Mouse (Mus musculus): ENCODE measurements around the gene Slc8a3.
A peak's percentile ranks its signal among the peaks of the same experiment; 100 is the strongest.
"Not testable (repeated sequence)": the region's sequence is repeated elsewhere in the genome, so short reads cannot be mapped to it uniquely, and the experiment has no call there.

Slc8a3 gene

DNA sequence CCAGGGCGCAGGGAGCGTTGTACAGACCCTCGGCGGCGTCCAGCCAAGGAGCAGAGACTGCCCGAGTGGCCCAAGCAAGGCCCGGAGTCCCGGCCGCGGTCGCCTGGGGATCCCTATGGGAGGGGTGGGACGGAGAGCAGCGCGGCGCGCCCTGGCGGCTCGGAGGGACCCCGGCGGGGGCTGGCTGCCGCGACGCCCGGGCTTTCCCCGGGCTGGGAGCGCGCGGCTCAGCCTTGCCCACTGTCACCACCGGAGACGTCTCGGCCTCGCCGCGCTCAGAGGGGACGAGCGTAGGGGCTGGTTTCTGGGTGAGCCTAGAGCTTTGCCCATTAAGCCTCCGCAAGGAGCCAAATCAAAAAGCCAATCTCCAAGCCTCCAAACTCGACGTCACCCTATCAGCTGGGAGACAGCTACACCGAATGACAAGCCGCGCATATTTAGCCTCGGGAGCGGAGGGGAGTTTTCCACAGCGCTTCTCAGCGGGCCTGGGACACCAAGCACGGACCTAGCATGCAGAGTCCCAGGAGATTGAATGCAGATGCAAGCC, at the start of gene Slc8a3:
TSS of gene Slc8a3 (minus strand) at position 306 of the 547 bp plus-strand sequence.
- DNase-seq (ENCODE audit: low spot score) = no peak

DNA sequence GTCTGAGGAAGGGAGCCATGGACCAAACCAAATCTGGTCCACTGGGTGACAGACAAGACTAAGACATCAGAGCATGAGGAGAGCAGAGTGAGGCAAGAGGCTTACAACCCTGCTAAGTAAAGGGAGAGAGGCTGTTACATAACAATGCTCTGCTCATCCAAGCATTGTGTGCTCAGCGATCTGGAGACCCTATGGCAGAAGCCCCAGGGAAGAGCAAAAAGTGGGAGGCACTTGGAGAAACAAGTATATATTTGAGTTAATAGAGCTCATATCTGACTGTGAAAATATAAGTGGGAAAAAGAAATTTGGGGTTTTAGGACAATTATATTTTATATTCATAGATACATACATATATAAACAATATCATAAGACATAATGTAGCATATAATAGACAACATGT, 46.4 kb upstream of the Slc8a3 start, which contains the start of gene Gm4787:
TSS of gene Gm4787 (minus strand) at position 101 of the 400 bp plus-strand sequence.
- not testable (repeated sequence) for DNase-seq (ENCODE audit: low spot score)

DNA sequence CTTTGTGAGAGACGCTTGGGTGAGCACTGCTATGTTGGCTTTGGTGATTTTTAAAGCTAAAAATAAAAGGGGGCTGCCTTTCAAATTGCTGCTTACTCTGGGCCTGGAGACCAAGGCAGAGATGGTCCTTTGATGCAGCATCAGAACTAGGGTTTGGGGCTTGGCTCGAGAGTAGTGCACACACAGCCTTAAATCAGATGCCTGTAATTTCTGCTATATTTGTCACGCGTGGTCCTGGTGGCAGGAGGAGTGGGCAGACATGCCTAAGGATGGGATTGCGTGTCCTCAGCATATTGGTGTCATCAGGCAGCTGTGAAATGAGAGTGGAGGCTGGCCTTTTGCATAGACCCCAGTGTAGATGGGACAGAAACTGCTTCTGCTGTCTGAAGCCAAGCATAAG, 861 bp upstream of the Slc8a3 start:
- no peak for DNase-seq (ENCODE audit: low spot score)

DNA sequence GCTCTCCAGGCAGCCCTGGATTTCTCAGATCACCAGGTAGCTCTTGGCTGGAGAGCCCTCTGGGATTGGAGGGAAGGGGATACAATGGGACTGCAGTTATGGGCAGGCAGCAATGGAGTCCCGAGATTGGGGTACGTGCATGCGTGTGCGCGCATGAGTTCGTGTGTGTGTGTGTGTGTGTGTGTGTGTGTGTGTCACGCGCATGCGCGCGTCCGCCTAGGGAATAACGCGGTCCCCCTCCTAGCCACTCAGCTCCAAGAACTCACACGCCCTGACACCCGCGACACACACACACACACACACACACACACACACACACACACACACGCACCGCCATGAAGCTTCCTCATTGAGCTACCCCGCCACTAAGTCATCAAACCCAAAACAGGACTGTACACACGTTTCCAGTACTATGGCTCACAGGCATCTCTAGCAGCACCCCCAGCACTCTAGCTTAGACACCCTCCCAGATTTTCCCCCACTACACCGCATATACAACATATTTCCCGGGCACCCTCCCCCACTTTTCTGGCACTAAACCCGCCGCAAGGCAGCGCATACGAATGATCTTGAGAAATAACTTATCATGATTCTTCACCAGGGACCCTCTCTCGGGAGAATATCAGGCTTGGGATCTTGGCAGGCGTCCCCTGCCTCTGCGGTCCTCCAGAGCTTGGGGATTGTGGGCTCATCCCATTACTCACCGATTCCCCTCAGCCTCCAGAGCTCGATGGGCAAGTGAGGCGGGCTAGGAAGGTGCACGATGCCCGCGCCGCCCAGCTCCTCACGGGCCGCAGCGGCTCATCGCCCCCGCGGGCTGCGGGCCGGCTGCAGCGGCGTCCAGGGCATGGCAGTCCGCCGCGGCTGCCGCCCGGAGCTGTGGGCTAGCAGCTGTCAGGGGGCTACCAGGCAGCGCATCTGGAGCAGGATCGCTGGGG, 774 bp downstream of the Slc8a3 start:
- DNase-seq (ENCODE audit: low spot score) = no peak

DNA sequence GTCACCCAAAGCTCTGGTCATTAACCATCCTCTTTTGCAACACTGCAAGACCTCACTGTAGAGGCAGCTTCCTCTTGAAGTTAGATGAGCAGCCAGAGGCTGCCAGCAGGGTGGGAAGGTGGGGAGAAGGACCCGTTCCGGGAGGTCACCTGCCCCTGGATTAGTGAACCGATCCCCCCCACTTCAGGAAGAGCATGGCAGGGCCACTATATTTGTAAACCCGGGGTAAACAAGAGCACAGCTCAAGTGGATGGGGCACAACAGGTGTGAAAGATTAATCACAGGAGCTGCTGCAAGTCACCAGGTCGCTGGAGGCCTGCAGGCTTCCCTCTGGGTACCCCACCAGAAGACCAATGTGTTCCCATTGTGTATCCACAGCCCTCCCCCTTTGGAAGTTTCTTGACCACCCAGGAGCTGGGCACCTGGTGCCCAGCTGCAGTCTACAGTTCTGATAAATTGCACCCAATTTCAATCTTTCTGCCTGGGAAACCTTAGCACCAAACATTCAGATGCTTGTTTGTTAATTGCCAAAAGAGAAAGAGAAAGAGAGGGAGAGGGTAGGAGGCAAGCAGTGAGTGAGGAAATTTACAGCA, 1.8 kb downstream of the Slc8a3 start:
- DNase-seq (ENCODE audit: low spot score) = no peak

DNA sequence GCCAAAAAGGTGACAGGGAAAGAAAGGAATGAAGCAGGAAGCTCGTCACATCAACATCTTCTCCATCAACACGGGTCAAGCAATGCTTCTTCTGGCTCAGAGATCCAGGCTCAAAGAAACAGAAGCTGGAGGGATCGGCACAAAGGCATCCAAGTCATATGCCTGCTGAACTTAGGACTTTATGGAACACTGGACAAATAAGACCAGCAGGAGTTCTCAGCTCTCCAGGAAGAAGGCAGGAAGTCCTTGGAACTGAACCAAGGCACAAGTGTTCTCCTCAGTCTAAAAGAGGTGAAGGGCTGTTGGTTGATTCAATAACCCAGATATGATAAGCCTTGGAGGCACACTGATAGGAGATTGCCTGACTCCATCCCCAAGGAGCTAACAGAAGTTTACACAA, 8.0 kb downstream of the Slc8a3 start:
- DNase-seq (ENCODE audit: low spot score) = no peak

DNA sequence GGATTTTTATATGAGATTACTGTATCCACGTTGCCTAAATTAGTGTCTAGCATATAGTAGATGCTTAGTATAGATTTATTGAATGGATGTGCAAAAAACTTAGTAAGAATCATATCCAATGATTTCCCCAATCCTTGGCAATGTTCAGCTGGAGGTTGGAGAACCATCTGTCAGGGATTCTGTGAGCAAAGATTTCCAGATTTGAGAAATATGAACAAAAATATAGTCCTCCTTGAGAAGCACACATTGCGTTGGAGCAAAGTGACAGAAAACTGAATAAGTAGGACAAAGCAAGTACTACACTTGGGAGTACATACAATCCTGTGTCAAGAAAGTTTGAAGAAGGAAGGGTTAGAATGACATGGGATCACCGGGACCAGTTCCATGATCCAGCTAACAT, 8.9 kb downstream of the Slc8a3 start:
- DNase-seq (ENCODE audit: low spot score) = no peak

DNA sequence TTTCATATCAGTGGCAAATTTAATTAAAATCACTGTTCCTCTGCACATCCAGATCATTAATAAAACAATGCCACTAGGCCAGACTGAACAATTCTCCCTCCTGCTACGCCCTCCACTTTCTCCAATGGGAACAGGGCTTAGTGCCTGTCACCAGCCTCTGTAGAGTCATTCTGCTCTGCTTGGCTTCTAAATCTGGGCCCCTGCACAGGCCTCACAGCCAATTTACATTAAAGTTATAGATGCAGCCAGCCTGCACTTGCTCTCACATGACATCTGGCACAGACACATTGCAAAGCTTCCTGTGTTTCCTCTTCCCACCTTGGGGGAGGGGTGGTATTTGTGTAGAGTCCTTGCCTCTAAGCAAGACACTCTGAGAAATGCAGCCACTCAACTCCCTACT, 12.0 kb downstream of the Slc8a3 start:
- DNase-seq (ENCODE audit: low spot score) = no peak

DNA sequence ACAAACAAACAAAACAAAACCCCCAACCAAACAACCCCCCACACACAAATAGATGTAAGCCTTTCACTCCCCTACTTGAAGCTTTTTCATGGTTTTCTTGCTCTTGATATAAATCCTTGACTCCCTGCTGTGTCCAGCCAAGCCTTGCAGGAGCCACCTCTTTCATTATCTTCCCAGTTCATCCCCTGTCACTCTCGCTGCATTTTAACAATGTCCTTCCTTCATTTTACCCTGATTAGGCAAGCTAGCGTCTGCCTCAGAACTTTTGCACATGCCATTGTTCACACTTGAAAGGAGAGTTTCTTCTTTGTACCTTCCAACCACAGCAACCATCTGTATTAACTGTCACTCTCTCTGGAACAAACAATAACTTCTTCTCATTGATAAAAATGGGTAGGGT, 15.2 kb downstream of the Slc8a3 start:
- no peak for DNase-seq (ENCODE audit: low spot score)

DNA sequence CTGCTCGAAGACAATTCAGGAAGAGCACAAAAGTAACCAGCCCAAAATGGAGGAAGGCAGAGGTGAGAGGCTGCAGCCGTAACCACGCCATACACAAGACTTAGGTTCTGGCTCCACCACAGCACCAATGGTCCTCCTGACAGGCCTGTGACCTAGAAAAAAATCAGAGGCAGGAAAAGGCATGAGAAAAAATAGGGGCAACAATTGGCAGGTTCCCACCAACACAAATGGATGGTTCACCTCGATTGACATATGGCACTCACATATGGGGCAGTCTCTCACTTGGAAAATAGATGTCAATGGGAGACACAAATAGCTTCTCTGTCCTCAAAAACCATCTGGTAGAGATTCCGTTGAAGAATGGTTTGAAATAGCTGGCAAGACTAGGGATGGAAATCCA, 17.0 kb downstream of the Slc8a3 start:
- DNase-seq (ENCODE audit: low spot score) = no peak

DNA sequence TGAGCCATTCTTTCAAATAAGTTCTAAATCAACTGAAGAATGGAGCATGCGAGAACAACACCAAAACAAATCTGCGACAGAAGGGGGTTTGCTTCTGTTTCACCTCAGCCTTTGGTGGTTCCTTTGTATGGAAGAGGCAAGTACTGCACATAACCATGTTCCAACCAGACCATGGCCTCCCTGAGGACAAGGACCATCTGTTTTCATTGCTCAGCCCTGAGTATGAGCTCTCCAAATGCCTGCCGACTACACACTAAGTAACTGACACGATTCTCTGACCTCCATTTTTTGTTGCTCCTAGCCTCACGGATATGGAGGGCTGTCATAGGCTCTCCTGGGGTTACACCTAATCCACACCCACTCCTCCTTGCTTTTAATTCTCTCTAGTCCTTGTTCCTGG, 29.4 kb downstream of the Slc8a3 start:
- no peak for DNase-seq (ENCODE audit: low spot score)

DNA sequence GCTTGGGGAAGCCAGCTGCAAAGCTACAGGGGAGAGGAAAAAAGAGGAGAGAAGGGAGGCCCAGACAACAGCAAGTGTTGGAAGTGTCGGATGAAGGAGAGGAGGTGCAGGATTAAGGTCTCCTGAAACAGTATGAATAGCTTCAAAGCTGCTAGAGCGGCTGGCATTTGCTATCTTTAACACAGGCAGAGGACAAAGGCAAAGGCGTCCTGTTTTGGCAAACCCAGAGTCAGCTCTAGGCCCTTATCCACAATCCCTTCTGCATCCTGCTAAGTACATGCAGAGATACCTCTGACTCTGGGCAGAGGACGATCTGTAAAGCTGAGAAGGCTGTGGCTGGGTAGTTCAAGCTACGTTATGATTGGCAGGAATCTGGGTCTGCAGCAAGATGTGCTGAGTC, 38.4 kb downstream of the Slc8a3 start:
- DNase-seq (ENCODE audit: low spot score) = no peak

DNA sequence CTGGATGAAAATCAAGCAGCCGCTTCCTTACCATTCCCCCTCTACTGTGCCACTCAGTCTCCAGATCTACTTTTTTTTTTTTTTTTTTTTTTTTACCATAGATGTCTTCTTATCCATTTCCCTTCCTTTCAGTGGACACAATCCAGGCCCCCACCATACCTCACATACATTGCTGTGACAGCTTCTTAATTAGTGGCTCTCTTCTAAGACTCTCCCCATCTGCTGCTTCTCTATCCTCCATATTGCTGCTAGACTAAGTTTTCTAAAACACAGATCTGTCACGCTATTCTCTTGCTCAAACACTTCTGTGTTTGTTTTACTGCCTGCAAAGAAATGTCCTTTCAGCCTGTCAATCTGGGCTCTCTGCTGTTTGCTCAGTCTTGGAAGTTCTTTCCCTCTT, 54.9 kb downstream of the Slc8a3 start:
- DNase-seq (ENCODE audit: low spot score) = no peak

DNA sequence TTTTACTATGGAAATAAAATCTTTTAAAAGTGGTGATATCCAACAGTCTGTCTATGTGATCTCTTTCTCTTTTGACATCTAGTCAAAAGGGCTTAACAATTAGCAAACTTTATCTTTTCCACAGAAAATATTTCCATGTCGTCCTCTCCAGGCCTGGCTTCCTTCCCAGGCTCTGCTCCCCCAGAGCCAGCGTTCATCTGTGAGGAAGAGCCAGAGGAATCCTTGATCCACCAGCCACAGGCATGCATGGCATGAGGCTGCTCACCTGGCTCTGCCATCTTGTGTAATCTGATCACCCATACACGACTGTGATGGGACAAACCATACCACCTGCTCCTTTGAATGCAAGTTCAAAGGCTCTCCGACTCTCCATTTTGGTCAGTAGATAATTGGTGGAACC, 58.4 kb downstream of the Slc8a3 start:
- DNase-seq (ENCODE audit: low spot score) = no peak

DNA sequence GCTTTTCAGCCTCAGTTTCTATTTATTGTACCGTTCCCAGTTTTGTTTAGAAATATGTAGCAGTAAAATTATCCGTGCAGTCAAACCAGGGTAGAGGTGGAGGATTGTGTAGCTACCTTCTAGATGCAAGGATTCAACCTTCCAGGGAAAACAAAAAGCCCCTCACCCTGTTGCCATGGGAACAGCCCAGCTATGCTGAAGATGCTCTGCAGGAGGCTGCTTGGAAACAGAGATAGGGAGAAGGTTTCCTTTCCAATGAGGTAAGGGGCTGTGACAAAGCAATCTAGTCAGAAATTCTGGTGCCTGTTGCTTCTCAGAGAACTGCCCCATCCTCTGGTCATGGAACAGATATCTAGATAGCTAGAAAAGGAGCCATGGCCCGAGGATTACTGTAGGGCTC, 59.6 kb downstream of the Slc8a3 start:
- DNase-seq (ENCODE audit: low spot score) = no peak

DNA sequence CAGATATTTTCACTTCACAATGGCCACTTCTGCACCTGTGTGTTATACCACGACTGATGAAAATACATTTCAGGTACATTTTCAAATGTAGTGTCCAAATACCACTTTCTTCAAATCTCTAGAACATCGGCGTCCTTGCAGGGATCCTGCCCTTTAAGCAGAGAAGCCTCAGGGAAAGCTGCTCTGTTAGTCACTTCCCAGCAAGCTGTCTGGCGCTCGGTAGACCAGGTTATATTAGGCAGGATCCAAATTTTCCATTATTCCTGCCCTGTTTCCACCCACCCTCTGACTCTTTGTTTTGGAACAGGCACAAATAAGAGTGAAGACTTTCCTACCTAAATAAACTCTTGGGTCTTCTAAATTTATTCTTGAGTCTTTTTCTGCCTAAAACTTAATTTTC, 63.7 kb downstream of the Slc8a3 start:
- DNase-seq (ENCODE audit: low spot score) = no peak

DNA sequence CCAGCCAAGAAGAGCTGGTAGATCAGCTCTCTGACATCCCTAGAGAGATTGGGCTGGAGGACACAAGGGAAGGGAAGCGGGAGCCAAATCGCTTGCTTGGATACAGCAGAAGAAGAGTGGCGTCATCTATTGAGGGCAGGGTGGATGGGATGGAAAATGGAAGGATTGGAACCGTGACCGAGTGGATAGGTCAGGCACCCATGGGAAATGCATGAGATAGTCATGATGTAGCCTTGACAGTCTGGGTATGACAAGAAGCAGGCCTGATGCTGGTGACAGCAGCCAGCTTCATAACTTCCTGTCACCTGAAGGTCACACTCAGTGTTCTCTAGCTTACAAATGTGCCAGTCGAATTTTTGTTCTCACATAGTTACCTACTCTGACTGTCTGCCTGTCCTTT, 70.2 kb downstream of the Slc8a3 start:
- DNase-seq (ENCODE audit: low spot score) = no peak

DNA sequence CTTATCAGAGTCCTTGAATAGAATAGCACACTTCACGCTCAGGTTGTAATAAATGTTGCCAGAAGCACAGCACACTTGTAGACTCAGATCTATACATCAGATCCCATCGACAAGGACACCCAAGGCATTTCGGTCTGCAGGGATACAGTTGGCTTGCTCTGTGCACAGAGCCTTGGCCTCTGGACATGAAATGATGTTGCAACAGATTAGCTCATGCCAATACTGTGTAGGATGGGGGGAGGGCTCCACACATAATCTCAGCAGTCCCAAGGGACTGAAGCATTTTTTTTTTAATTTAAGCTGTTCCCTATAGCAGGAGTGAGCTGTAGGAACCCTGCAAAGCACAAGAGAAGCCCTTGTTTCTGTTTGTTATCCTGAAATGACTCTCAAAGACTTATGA, 74.8 kb downstream of the Slc8a3 start:
- DNase-seq (ENCODE audit: low spot score) = peak; percentile 56

DNA sequence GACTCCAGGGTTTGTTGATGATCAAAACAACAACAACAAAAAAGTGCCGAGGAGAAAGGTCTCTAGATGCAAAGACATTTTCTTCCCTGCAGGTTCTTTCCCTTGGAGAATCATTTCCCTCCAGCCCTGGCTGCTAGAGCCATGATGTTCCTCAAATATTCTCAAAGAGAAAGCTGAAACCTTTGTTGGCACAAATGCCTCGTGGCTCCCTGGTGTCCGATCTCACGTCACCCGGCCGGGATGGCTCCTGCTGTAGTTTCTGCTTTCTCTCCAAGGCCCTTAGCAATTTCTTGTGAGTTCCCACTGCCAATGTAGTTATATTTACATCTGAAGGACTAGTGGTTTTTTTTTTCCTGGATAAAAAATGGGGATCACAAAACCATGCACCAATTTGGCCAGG, 87.6 kb downstream of the Slc8a3 start:
- no peak for DNase-seq (ENCODE audit: low spot score)

DNA sequence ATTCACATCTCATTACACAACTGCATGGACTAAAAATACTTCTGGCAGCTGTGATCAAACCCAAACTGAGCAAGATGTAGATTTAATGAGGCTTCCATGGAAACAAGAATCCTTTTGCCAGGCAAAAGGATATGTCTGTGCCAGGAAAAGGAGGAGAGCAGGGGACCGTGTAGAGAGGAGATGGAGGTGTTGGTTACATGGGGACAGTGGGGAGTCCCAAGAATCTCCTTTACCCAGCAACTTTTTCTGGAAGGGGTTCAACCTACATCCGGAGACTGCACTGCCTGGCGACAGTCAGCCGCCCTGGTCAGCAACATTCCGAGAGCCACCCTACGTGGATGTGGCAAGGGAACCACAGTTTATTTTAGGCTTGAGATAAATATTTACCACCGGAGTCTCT, 88.0 kb downstream of the Slc8a3 start:
- DNase-seq (ENCODE audit: low spot score) = no peak

DNA sequence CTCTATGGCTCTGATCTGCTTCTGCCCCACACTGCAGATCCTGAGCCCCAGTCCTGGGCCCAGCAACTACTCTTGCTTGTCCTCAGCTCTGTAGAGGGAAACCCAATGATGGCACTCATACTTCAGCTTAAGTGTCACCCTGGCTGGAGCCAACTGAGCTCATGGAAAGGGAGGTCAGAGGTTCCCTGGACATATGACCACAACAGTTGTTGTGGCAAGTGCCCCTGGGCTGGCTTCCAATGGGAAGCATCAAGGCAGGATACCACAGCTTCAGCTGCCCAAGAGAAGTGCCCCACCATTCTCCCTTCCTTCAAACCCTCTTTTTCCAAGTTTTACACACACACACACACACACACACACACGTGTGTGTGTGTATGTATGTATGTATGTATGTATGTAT, 88.5 kb downstream of the Slc8a3 start:
- peak; percentile 62 for DNase-seq (ENCODE audit: low spot score)

DNA sequence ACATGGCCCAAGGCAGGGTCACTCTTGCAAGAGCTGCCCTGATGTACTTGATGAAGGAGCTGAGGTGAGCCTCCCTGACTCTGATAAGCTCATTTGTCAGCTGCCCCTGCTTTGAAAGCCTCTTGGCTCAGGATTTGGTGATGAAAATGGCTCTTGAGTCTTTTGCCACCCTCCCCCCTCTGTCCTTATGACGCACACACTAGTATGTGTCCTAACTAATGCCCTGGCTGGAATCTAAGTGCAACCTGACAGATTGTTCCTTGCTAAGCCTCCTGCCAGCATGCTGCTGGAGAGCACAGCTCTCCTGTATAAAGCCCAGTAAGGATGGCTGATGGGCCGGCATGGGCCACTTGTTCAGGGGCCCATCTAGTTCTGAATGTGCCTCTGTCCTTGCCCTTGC, 91.3 kb downstream of the Slc8a3 start:
- DNase-seq (ENCODE audit: low spot score) = no peak

DNA sequence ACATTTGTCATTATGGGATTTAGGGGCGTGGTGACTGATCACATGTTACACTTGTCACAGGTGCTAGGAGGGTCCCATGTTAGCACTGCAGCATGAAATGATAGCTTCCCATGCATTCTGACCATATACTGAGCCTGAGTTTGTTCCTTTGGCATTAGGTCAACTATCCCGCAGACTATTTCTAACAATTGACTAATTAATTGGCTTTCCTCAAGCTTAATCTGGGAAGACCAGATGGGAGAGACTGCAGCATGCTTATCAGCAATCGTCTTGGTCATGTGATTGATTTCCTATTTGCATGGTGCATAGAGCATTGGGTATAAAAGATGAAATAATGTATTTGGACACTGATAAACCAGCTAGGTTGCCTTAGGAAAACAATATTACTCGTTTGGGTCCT, 91.9 kb downstream of the Slc8a3 start:
- no peak for DNase-seq (ENCODE audit: low spot score)
